ENCODE assay signal across 19 mouse cellular contexts in the genomic region with DNA sequence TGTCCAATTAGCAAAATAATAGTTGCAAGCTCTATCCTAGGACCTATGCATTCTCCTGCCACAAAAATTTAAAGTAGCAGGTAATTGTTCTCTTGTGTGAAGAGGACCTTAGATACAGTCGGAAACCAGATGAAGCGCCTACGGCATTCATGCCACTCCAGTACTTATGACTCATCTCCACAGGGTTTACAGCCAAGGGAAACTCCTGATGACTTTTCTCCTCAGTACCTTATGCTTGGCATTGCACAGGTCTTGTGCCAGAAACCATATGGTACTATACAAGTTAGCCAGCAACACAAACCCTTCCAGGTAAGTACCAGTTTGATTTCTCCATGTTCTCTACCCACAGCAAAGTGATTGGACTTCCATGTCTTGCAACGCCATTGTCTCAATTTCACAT.
DNase-seq lines count a peak whose midpoint lies in the region; ATAC-seq lines count a peak whose summit lies in the region.
"Had no signal": no experiment of that assay in that cellular context is flagged by ENCODE, and none has a peak within 500 bp of the region (broad histone marks: within the 10 kb centered on the region; RNA-seq: fewer than 3 reads in every experiment).

No protein-coding gene starts in this region.

- H3K27ac ChIP-seq in midbrain, embryonic 11.5 days (ENCODE audit: low read depth, low read length) = no peak overlapping the region
- H3K27ac ChIP-seq in midbrain, embryonic 15.5 days = no peak overlapping the region
- H3K27ac ChIP-seq: embryonic facial prominence, embryonic 10.5 days; forebrain, embryonic 13.5 days; heart, embryonic 13.5 days; hindbrain, embryonic 15.5 days had no signal

- no peaks in the 10 kb centered on the region for H3K36me3 ChIP-seq in midbrain, embryonic 11.5 days (ENCODE audit: control insufficient read depth, insufficient read depth, low read length)
- H3K36me3 ChIP-seq in midbrain, embryonic 15.5 days (replicated peaks) = no peaks in the 10 kb centered on the region
- H3K36me3 ChIP-seq: embryonic facial prominence, embryonic 10.5 days; heart, embryonic 13.5 days; hindbrain, embryonic 15.5 days had no signal

- no peak overlapping the region for H3K9ac ChIP-seq in midbrain, embryonic 11.5 days (ENCODE audit: low read length)
- no peak overlapping the region for H3K9ac ChIP-seq in midbrain, embryonic 15.5 days
- H3K9ac ChIP-seq: forebrain, embryonic 13.5 days; forebrain, postnatal 0 days; heart, embryonic 13.5 days; hindbrain, embryonic 15.5 days had no signal

- no peaks in the 10 kb centered on the region for H3K27me3 ChIP-seq in midbrain, embryonic 11.5 days (ENCODE audit: control insufficient read depth, insufficient read depth, low read length)
- H3K27me3 ChIP-seq in midbrain, embryonic 15.5 days (replicated peaks) = no peaks in the 10 kb centered on the region
- H3K27me3 ChIP-seq: CH12.LX; forebrain, embryonic 13.5 days; heart, embryonic 13.5 days; hindbrain, embryonic 15.5 days; Patski had no signal

- no peaks in the 10 kb centered on the region for H3K9me3 ChIP-seq in midbrain, embryonic 11.5 days (ENCODE audit: control insufficient read depth, low read length)
- no peaks in the 10 kb centered on the region for H3K9me3 ChIP-seq in midbrain, embryonic 15.5 days
- H3K9me3 ChIP-seq: embryonic facial prominence, embryonic 10.5 days; forebrain, embryonic 13.5 days; heart, embryonic 13.5 days; hindbrain, embryonic 15.5 days had no signal

- no peak overlapping the region for H3K4me2 ChIP-seq in midbrain, embryonic 11.5 days
- H3K4me2 ChIP-seq in midbrain, embryonic 15.5 days = no peak overlapping the region
- H3K4me2 ChIP-seq: forebrain, embryonic 13.5 days; heart, embryonic 13.5 days; hindbrain, embryonic 15.5 days had no signal

- DNase-seq in cerebellum, adult 18-20 months = peak; percentile 16 to 37
- DNase-seq in cerebellum, adult 11 months = no peak
- DNase-seq in midbrain, embryonic 11.5 days (ENCODE audit: low spot score, missing footprints) = peak; percentile 28
- peak; percentile 48 for DNase-seq in cerebellum, adult 9-10 months
- DNase-seq in embryo, embryonic 10 days (ENCODE audit: low spot score) = no peak
- DNase-seq: adrenal gland, postnatal 14 days; forebrain, postnatal 0 days; gastrocnemius, postnatal 14 days; heart, postnatal 36 days; kidney, adult 2 months had no signal

- ATAC-seq in midbrain, embryonic 11.5 days (ENCODE audit: low FRiP score) = no peak
- ATAC-seq in midbrain, embryonic 15.5 days (replicated peaks) = no peak
- ATAC-seq: activated CD4-positive, CD25-positive, alpha-beta regulatory T cell, adult 4 months; forebrain, embryonic 13.5 days; forebrain, postnatal 0 days; intestine, embryonic 16.5 days; Patski had no signal

- no peak overlapping the region for H3K4me3 ChIP-seq in midbrain, embryonic 11.5 days (ENCODE audit: low read depth, low read length)
- no peak overlapping the region for H3K4me3 ChIP-seq in midbrain, embryonic 15.5 days
- H3K4me3 ChIP-seq: embryonic facial prominence, embryonic 10.5 days; forebrain, embryonic 13.5 days; heart, embryonic 13.5 days; hindbrain, embryonic 15.5 days had no signal

- H3K4me1 ChIP-seq in midbrain, embryonic 11.5 days (ENCODE audit: control insufficient read depth, insufficient read depth, low read length) = no peaks in the 10 kb centered on the region
- no peaks in the 10 kb centered on the region for H3K4me1 ChIP-seq in midbrain, embryonic 15.5 days
- H3K4me1 ChIP-seq: embryonic facial prominence, embryonic 10.5 days; forebrain, embryonic 13.5 days; hindbrain, embryonic 15.5 days had no signal

- WGBS in midbrain, embryonic 11.5 days = 91% methylated on average over 4 of the region's 4 CpGs
- WGBS in midbrain, embryonic 15.5 days = 93% methylated on average over 4 of the region's 4 CpGs

Comparison
In these comparisons a context has a peak if more than half of its experiments do, and no peak if none do; other contexts are left out.
1. DNase-seq: peak in cerebellum, adult 18-20 months (2 of 2), midbrain, embryonic 11.5 days (single experiment) and cerebellum, adult 9-10 months (single experiment); none in cerebellum, adult 11 months (single experiment) and embryo, embryonic 10 days (single experiment).